Mouse (Mus musculus) stomach, embryonic 15.5 days (tissue): ENCODE results near the gene Dync1li2. TPM values are rescaled to one million over a fixed set of nuclear protein-coding genes. Genes with fewer than 3 reads are reported as not detected.

Source experiments
- ATAC-seq: fragments of 200-750 bp; cut with Nextera tagmentation; 2 replicates; pipeline ENCODE4 v1.8.0; 2017; ENCODE audit warnings: low read depth, moderate number of reproducible peaks, moderate TSS enrichment; ENCODE audit not compliant: insufficient read depth, low FRiP score
- H3K27ac ChIP-seq: fragments of 300-500 bp; sonication (generic); 2 replicates; pipeline ENCODE4 v1.5.1; 2015; ENCODE audit warnings: mild to moderate bottlenecking, inconsistent platforms
- H3K27me3 ChIP-seq: fragments of 300-500 bp; sonication (generic); replicated peaks from 2 replicates; pipeline ENCODE4 v1.6.1; 2015; ENCODE audit warnings: inconsistent platforms
- H3K36me3 ChIP-seq: fragments of 300-500 bp; sonication (generic); 2 replicates; pipeline ENCODE4 v1.6.1; 2015; ENCODE audit warnings: inconsistent platforms
- H3K4me1 ChIP-seq: fragments of 300-500 bp; sonication (generic); 2 replicates; pipeline ENCODE4 v1.6.1; 2015; ENCODE audit warnings: inconsistent platforms
- H3K4me2 ChIP-seq: fragments of 300-500 bp; sonication (generic); 2 replicates; pipeline ENCODE4 v1.6.1; 2015; ENCODE audit warnings: mild to moderate bottlenecking, inconsistent platforms
- H3K4me3 ChIP-seq: fragments of 300-500 bp; sonication (generic); replicated peaks from 2 replicates; pipeline ENCODE4 v1.5.1; 2015; ENCODE audit warnings: inconsistent platforms
- H3K9ac ChIP-seq: fragments of 300-500 bp; sonication (generic); 2 replicates; pipeline ENCODE4 v1.6.1; 2015; ENCODE audit warnings: inconsistent platforms
- H3K9me3 ChIP-seq: fragments of 300-500 bp; sonication (generic); 2 replicates; pipeline ENCODE4 v1.6.1; 2016; ENCODE audit warnings: inconsistent platforms
- WGBS: fragments of 180-500 bp; shearing (Covaris S2); methylation state at CpG from one replicate; pipeline ENCODE4 v1.1.7; 2015; 5-methylcytosine and 5-hydroxymethylcytosine counted together
- polyA plus RNA-seq: library from polyadenylated mRNA; unstranded; fragments of >200 nt; fragmentation: Nextera tagmentation; extraction: Ambion mirVana; gene quantifications from 2 replicates; pipeline ENCODE4 v1.2.1, GENCODE M21; 2015

Dync1li2 gene
- polyA plus RNA-seq, 1 experiment from 2014 or later = 54.9 TPM

- Histone ChIP-seq H3K27ac (peak overlapping the region; percentile 75; the same call in 1 of the 2 replicates), H3K4me3 (no peak overlapping the region)
- WGBS = 39% methylated on average over 7 of the region's 7 CpGs
These were observed 29.9 kb downstream of the Dync1li2 start for GRCm38 (mm10) chr8:104412805-104413532.

GRCm38 (mm10) chr8:104411972-104412371 is 30.9 kb downstream of the Dync1li2 start:
- Histone ChIP-seq H3K27ac (no peak overlapping the region), H3K4me1 (peaks cover 5% of the 10 kb centered on the region; the same call in 1 of the 2 replicates), H3K9me3 (no peaks in the 10 kb centered on the region), H3K27me3 (no peaks in the 10 kb centered on the region), H3K9ac (no peak overlapping the region), H3K36me3 (peaks cover 3% of the 10 kb centered on the region; the same call in 1 of the 2 replicates), H3K4me2 (no peak overlapping the region), H3K4me3 (no peak overlapping the region)
- 65% methylated on average over 3 of the region's 3 CpGs for WGBS
- ATAC-seq = no peak

More at GRCm38 (mm10) chr8:104412805-104413532, 29.9 kb downstream of the Dync1li2 start:
- Histone ChIP-seq H3K27me3 (no peaks in the 10 kb centered on the region), H3K4me1 (peaks cover 5% of the 10 kb centered on the region; the same call in 1 of the 2 replicates), H3K36me3 (peaks cover 13% of the 10 kb centered on the region), H3K9ac (no peak overlapping the region), H3K4me2 (no peak overlapping the region), H3K9me3 (no peaks in the 10 kb centered on the region)
- no peak for ATAC-seq

- WGBS = 86% methylated on average over 3 of the region's 3 CpGs
- Histone ChIP-seq H3K36me3 (0 out of 2 replicates have a peak, but pooled peaks cover 3% of the 10 kb centered on the region), H3K27me3 (no peaks in the 10 kb centered on the region), H3K4me2 (no peak overlapping the region), H3K4me1 (peaks cover 5% of the 10 kb centered on the region; the same call in 1 of the 2 replicates), H3K9ac (no peak overlapping the region), H3K4me3 (no peak overlapping the region), H3K9me3 (no peaks in the 10 kb centered on the region), H3K27ac (no peak overlapping the region)
- no peak for ATAC-seq
These were observed 31.4 kb downstream of the Dync1li2 start for GRCm38 (mm10) chr8:104411468-104411867.

GRCm38 (mm10) chr8:104410628-104411273 is 32.1 kb downstream of the Dync1li2 start:
- H3K27ac ChIP-seq = no peak overlapping the region
- 69% methylated on average over 7 of the region's 7 CpGs for WGBS
- no peak overlapping the region for H3K4me2 ChIP-seq
- H3K4me1 ChIP-seq = peaks cover 5% of the 10 kb centered on the region; the same call in 1 of the 2 replicates
- no peak overlapping the region for H3K9ac ChIP-seq
- H3K4me3 ChIP-seq = no peak overlapping the region
- H3K27me3 ChIP-seq = no peaks in the 10 kb centered on the region
- no peaks in the 10 kb centered on the region for H3K9me3 ChIP-seq
- ATAC-seq = no peak
- 0 out of 2 replicates have a peak, but pooled peaks cover 3% of the 10 kb centered on the region for H3K36me3 ChIP-seq

- Histone ChIP-seq H3K36me3 (no peaks in the 10 kb centered on the region), H3K4me1 (peaks cover under 1% of the 10 kb centered on the region; the same call in 1 of the 2 replicates), H3K9me3 (no peaks in the 10 kb centered on the region), H3K4me2 (no peak overlapping the region), H3K27ac (no peak overlapping the region), H3K4me3 (no peak overlapping the region), H3K27me3 (no peaks in the 10 kb centered on the region), H3K9ac (no peak overlapping the region)
- 87% methylated on average over 7 of the region's 7 CpGs for WGBS
- ATAC-seq = no peak
These were observed 34.3 kb downstream of the Dync1li2 start for GRCm38 (mm10) chr8:104408328-104409110.

GRCm38 (mm10) chr8:104406340-104407128 is 36.3 kb downstream of the Dync1li2 start:
- no peak for ATAC-seq
- Histone ChIP-seq H3K4me1 (no peaks in the 10 kb centered on the region; the same call in 1 of the 2 replicates), H3K27me3 (no peaks in the 10 kb centered on the region), H3K36me3 (no peaks in the 10 kb centered on the region), H3K9me3 (no peaks in the 10 kb centered on the region), H3K9ac (no peak overlapping the region), H3K27ac (no peak overlapping the region), H3K4me3 (no peak overlapping the region), H3K4me2 (no peak overlapping the region)
- WGBS = 69% methylated on average over 6 of the region's 6 CpGs

- 40% methylated on average over 15 of the region's 15 CpGs for WGBS
- no peaks in the 10 kb centered on the region for H3K36me3 ChIP-seq
- no peaks in the 10 kb centered on the region for H3K9me3 ChIP-seq
- peak overlapping the region; percentile 62 for H3K27ac ChIP-seq
- H3K4me3 ChIP-seq = no peak overlapping the region
- H3K4me1 ChIP-seq = no peaks in the 10 kb centered on the region; the same call in 1 of the 2 replicates
- H3K27me3 ChIP-seq = no peaks in the 10 kb centered on the region
- no peak overlapping the region for H3K9ac ChIP-seq
- no peak overlapping the region for H3K4me2 ChIP-seq
- ATAC-seq = no peak
These were observed 37.2 kb downstream of the Dync1li2 start for GRCm38 (mm10) chr8:104405430-104406187.

GRCm38 (mm10) chr8:104403596-104403995 is 39.3 kb downstream of the Dync1li2 start:
- no peak for ATAC-seq
- Histone ChIP-seq H3K27me3 (no peaks in the 10 kb centered on the region), H3K27ac (no peak overlapping the region), H3K4me3 (no peak overlapping the region), H3K9ac (no peak overlapping the region), H3K4me2 (no peak overlapping the region), H3K36me3 (no peaks in the 10 kb centered on the region), H3K9me3 (no peaks in the 10 kb centered on the region), H3K4me1 (no peaks in the 10 kb centered on the region; the same call in 1 of the 2 replicates)
- WGBS = 60% methylated on average over 3 of the region's 3 CpGs

- no peaks in the 10 kb centered on the region for H3K36me3 ChIP-seq
- H3K9me3 ChIP-seq = no peaks in the 10 kb centered on the region
- H3K4me2 ChIP-seq = peak within 1 kb of the TSS; percentile 79
- peak; percentile 79 for ATAC-seq
- peak within 1 kb of the TSS; percentile 85 for H3K4me3 ChIP-seq
- H3K4me1 ChIP-seq = peaks cover 17% of the 10 kb centered on the region; the same call in 1 of the 2 replicates
- H3K27ac ChIP-seq = peak within 1 kb of the TSS; percentile 83
- H3K27me3 ChIP-seq = no peaks in the 10 kb centered on the region
- WGBS = 2% methylated on average over 22 of the region's 54 CpGs
- peak within 1 kb of the TSS; percentile 92 for H3K9ac ChIP-seq
These were observed 47.0 kb downstream of the Dync1li2 start, which contains the start of gene Cmtm4 for GRCm38 (mm10) chr8:104395703-104396357. Gene Cmtm4 (minus strand): TSS chr8:104395807.
